Mouse (Mus musculus): ENCODE measurements around the gene Prx.

- TF ChIP-seq CTCF (IDR thresholded peaks at IDR 0.05; ENCODE audit: borderline replicate concordance, extremely low read depth, insufficient read depth, insufficient read length) (no peak), POLR2A (IDR thresholded peaks at IDR 0.05; ENCODE audit: borderline replicate concordance, extremely low read depth, insufficient read depth, insufficient read length, poor library complexity, severe bottlenecking) (no peak)
These were observed 11.7 kb downstream of the Prx start for GRCm38 (mm10) chr7:27510809-27511208.
